Mouse (Mus musculus) kidney, embryonic 14.5 days (tissue): Measurements from ENCODE around the gene Mrpl16. TPM values are rescaled to one million over a fixed set of nuclear protein-coding genes. Genes with fewer than 3 reads are reported as not detected.

Source experiments
- ATAC-seq: fragments of 200-750 bp; cut with Nextera tagmentation; 2 replicates; pipeline ENCODE4 v1.8.0; 2017; ENCODE audit warnings: moderate number of reproducible peaks, mild to moderate bottlenecking, moderate TSS enrichment, moderate library complexity; ENCODE audit not compliant: low FRiP score, low TSS enrichment
- H3K27ac ChIP-seq: fragments of 300-500 bp; sonication (generic); 2 replicates; pipeline ENCODE4 v1.5.1; 2014; ENCODE audit warnings: low read depth, mild to moderate bottlenecking, low read length, moderate library complexity, mixed read lengths
- H3K27me3 ChIP-seq: fragments of 300-500 bp; sonication (generic); 2 replicates; pipeline ENCODE4 v1.6.1; 2014; ENCODE audit warnings: mild to moderate bottlenecking, low read length; ENCODE audit not compliant: control insufficient read depth, insufficient read depth
- H3K36me3 ChIP-seq: fragments of 300-500 bp; sonication (generic); 2 replicates; pipeline ENCODE4 v1.6.1; 2014; ENCODE audit warnings: low read length, mixed read lengths; ENCODE audit not compliant: control insufficient read depth, insufficient read depth
- H3K4me1 ChIP-seq: fragments of 300-500 bp; sonication (generic); 2 replicates; pipeline ENCODE4 v1.6.1; 2014; ENCODE audit warnings: low read length, mixed read lengths; ENCODE audit not compliant: control insufficient read depth, insufficient read depth
- H3K4me2 ChIP-seq: fragments of 300-500 bp; sonication (generic); replicated peaks from 2 replicates; pipeline ENCODE4 v1.6.1; 2014; ENCODE audit warnings: low read depth, mild to moderate bottlenecking, low read length
- H3K4me3 ChIP-seq: fragments of 300-500 bp; sonication (generic); 2 replicates; pipeline ENCODE4 v1.5.1; 2014; ENCODE audit warnings: mild to moderate bottlenecking, low read length
- H3K9ac ChIP-seq: fragments of 300-500 bp; sonication (generic); 2 replicates; pipeline ENCODE4 v1.6.1; 2014; ENCODE audit warnings: low read depth, mild to moderate bottlenecking, low read length, moderate library complexity
- H3K9me3 ChIP-seq: fragments of 300-500 bp; sonication (generic); 2 replicates; pipeline ENCODE4 v1.6.1; 2016; ENCODE audit warnings: low read length; ENCODE audit not compliant: control insufficient read depth
- WGBS: fragments of 180-500 bp; shearing (Covaris S2); extraction: QIAGEN DNeasy Blood & Tissue Kit; methylation state at CpG from one replicate; pipeline ENCODE4 v1.1.7; 2014; 5-methylcytosine and 5-hydroxymethylcytosine counted together
- polyA plus RNA-seq: library from polyadenylated mRNA; unstranded; fragments of >200 nt; fragmentation: Nextera tagmentation; extraction: Ambion mirVana; gene quantifications from 2 replicates; pipeline ENCODE4 v1.2.1, GENCODE M21; 2014

Gene Mrpl16
- polyA plus RNA-seq, 1 experiment from 2014 or later = 59.8 TPM

GRCm38 (mm10) chr19:11810856-11811255 lies 40.7 kb downstream of the Mrpl16 start:
- H3K4me2 ChIP-seq = no peak overlapping the region
- no peak overlapping the region for H3K4me3 ChIP-seq
- 71% methylated on average over 1 of the region's 1 CpGs for WGBS
- ATAC-seq = no peak
- H3K9ac ChIP-seq = no peak overlapping the region
- H3K9me3 ChIP-seq = no peaks in the 10 kb centered on the region
- H3K27me3 ChIP-seq = no peaks in the 10 kb centered on the region
- no peaks in the 10 kb centered on the region for H3K36me3 ChIP-seq
- H3K27ac ChIP-seq = no peak overlapping the region
- peaks cover 8% of the 10 kb centered on the region; the same call in 1 of the 2 replicates for H3K4me1 ChIP-seq

- H3K9me3 ChIP-seq = no peaks in the 10 kb centered on the region
- 32% methylated on average over 5 of the region's 5 CpGs for WGBS
- no peak overlapping the region for H3K27ac ChIP-seq
These were observed 41.6 kb downstream of the Mrpl16 start for GRCm38 (mm10) chr19:11811688-11812365.

GRCm38 (mm10) chr19:11813136-11813535 lies 42.9 kb downstream of the Mrpl16 start:
- H3K27me3 ChIP-seq = no peaks in the 10 kb centered on the region
- H3K36me3 ChIP-seq = no peaks in the 10 kb centered on the region
- H3K9me3 ChIP-seq = no peaks in the 10 kb centered on the region
- H3K4me1 ChIP-seq = peaks cover 8% of the 10 kb centered on the region; the same call in 1 of the 2 replicates
- H3K27ac ChIP-seq = no peak overlapping the region
- no peak overlapping the region for H3K4me2 ChIP-seq
- no peak overlapping the region for H3K9ac ChIP-seq
- H3K4me3 ChIP-seq = no peak overlapping the region
- ATAC-seq = no peak
- 72% methylated on average over 4 of the region's 4 CpGs for WGBS

More at GRCm38 (mm10) chr19:11811688-11812365, 41.6 kb downstream of the Mrpl16 start:
- no peak overlapping the region for H3K4me3 ChIP-seq
- peak; percentile 90 for ATAC-seq
- H3K27me3 ChIP-seq = no peaks in the 10 kb centered on the region
- no peak overlapping the region for H3K4me2 ChIP-seq
- H3K36me3 ChIP-seq = no peaks in the 10 kb centered on the region
- H3K4me1 ChIP-seq = peaks cover 8% of the 10 kb centered on the region; the same call in 1 of the 2 replicates
- no peak overlapping the region for H3K9ac ChIP-seq

GRCm38 (mm10) chr19:11813649-11814048 lies 43.5 kb downstream of the Mrpl16 start:
- 13% methylated on average over 8 of the region's 8 CpGs for WGBS
- Histone ChIP-seq H3K36me3 (no peaks in the 10 kb centered on the region), H3K4me1 (peaks cover 8% of the 10 kb centered on the region; the same call in 1 of the 2 replicates), H3K9me3 (no peaks in the 10 kb centered on the region), H3K27ac (no peak overlapping the region), H3K4me3 (no peak overlapping the region), H3K4me2 (no peak overlapping the region), H3K9ac (no peak overlapping the region), H3K27me3 (no peaks in the 10 kb centered on the region)
- ATAC-seq = no peak

- H3K4me1 ChIP-seq = peaks cover 8% of the 10 kb centered on the region; the same call in 1 of the 2 replicates
- H3K4me2 ChIP-seq = no peak overlapping the region
- H3K27me3 ChIP-seq = no peaks in the 10 kb centered on the region
- ATAC-seq = no peak
- no peak overlapping the region for H3K27ac ChIP-seq
- H3K4me3 ChIP-seq = no peak overlapping the region
- no peaks in the 10 kb centered on the region for H3K9me3 ChIP-seq
- H3K9ac ChIP-seq = no peak overlapping the region
- no peaks in the 10 kb centered on the region for H3K36me3 ChIP-seq
- WGBS = 82% methylated on average over 6 of the region's 6 CpGs
These were observed 44.6 kb downstream of the Mrpl16 start for GRCm38 (mm10) chr19:11814742-11815333.

- H3K4me1 ChIP-seq = peaks cover 4% of the 10 kb centered on the region; the same call in 1 of the 2 replicates
- no peak overlapping the region for H3K4me3 ChIP-seq
- 25% methylated on average over 6 of the region's 6 CpGs for WGBS
- H3K27me3 ChIP-seq = no peaks in the 10 kb centered on the region
- H3K9ac ChIP-seq = no peak overlapping the region
- no peaks in the 10 kb centered on the region for H3K36me3 ChIP-seq
- ATAC-seq = no peak
- no peaks in the 10 kb centered on the region for H3K9me3 ChIP-seq
- H3K4me2 ChIP-seq = no peak overlapping the region
- no peak overlapping the region for H3K27ac ChIP-seq
These were observed 46.5 kb downstream of the Mrpl16 start for GRCm38 (mm10) chr19:11816706-11817105.

- Histone ChIP-seq H3K9me3 (no peaks in the 10 kb centered on the region), H3K4me1 (peaks cover 4% of the 10 kb centered on the region; the same call in 1 of the 2 replicates), H3K4me2 (peak overlapping the region; percentile 94), H3K27me3 (no peaks in the 10 kb centered on the region), H3K9ac (no peak overlapping the region), H3K27ac (no peak overlapping the region), H3K4me3 (peak overlapping the region; percentile 75), H3K36me3 (no peaks in the 10 kb centered on the region)
- WGBS = 14% methylated on average over 5 of the region's 5 CpGs
- no peak for ATAC-seq
These were observed 47.4 kb downstream of the Mrpl16 start for GRCm38 (mm10) chr19:11817586-11817985.

GRCm38 (mm10) chr19:11818199-11819142 lies 48.3 kb downstream of the Mrpl16 start:
- H3K27ac ChIP-seq = peak overlapping the region; percentile 62; the same call in 1 of the 2 replicates

More at GRCm38 (mm10) chr19:11818199-11819142, 48.3 kb downstream of the Mrpl16 start:
- H3K9ac ChIP-seq = peak overlapping the region; percentile 77
- H3K4me2 ChIP-seq = peak overlapping the region; percentile 94
- H3K4me3 ChIP-seq = peak overlapping the region; percentile 75
- H3K4me1 ChIP-seq = no peaks in the 10 kb centered on the region; the same call in 1 of the 2 replicates
- H3K9me3 ChIP-seq = no peaks in the 10 kb centered on the region
- no peaks in the 10 kb centered on the region for H3K27me3 ChIP-seq
- peak; percentile 80 for ATAC-seq
- WGBS = under 1% methylated on average over 81 of the region's 83 CpGs
- H3K36me3 ChIP-seq = no peaks in the 10 kb centered on the region
